Mouse (Mus musculus) B cell, adult 62 days (primary cell): ENCODE data around the gene Pld5. TPM values are rescaled to one million over a fixed set of nuclear protein-coding genes. Genes with fewer than 3 reads are reported as not detected.

Experiments used
- total RNA-seq: library from RNA; stranded (reverse); gene quantifications from 4 replicates; pipeline ENCODE4 v1.2.4, GENCODE M21; 2023

The Pld5 gene
- total RNA-seq, result not detected in 4 replicates

GRCm38 (mm10) chr1:176274667-176275610 is at the start of gene Pld5:
TSS of gene Pld5 (minus strand) at chr1:176275312.

GRCm38 (mm10) chr1:175979014-175979413 is 296.1 kb downstream of the Pld5 start, which contains the start of gene Rbm8a2:
TSS of gene Rbm8a2 (minus strand) at chr1:175979114.

DNA sequence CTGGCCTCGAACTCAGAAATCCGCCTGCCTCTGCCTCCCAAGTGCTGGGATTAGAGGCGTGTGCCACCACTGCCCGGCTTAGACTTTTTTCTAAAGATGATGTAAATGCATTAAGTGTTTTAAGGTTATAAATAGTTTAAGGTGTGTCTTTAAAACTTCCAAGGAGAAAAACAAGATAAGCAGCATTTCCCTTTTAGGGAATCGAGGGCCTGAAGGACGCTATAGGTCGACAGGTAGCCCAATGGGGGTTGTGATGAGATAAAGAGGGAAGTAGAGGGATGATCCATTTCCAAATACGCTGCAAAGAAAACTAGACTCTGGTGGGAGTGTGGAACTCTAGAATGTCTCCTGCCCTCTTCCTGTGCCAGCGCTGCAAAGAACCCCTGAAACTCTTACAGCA is 355.1 kb downstream of the Pld5 start, which contains the start of gene Gm38100:
Gene Gm38100, plus strand, starts transcription at position 301 of the 400 bp plus-strand sequence.

